Mouse (Mus musculus): ENCODE results near the gene Taldo1.

- TF ChIP-seq GATA1 (IDR thresholded peaks at IDR 0.05; ENCODE audit: borderline replicate concordance, low read length): no peak
- TF ChIP-seq FLI1 (IDR thresholded peaks at IDR 0.05; ENCODE audit: low read length): no peak; the same call in 1 of the 2 replicates
Measured at GRCm38 (mm10) chr7:141443828-141444237, 51.8 kb downstream of the Taldo1 start, which contains the start of gene Pidd1.
